Mouse (Mus musculus) hindbrain, embryonic 15.5 days (tissue): ENCODE measurements around the gene Armc8. TPM values are rescaled to one million over a fixed set of nuclear protein-coding genes. Genes with fewer than 3 reads are reported as not detected.
A peak's percentile ranks its signal among the peaks of the same experiment; 100 is the strongest.
"Not testable (repeated sequence)": the region's sequence is repeated elsewhere in the genome, so short reads cannot be mapped to it uniquely, and the experiment has no call there.

ENCODE experiments used
- ATAC-seq: fragments of 200-750 bp; cut with Nextera tagmentation; 2 replicates; pipeline ENCODE4 v1.8.0; 2017; ENCODE audit warnings: low read depth, moderate number of reproducible peaks, moderate TSS enrichment; ENCODE audit not compliant: low FRiP score
- H3K27ac ChIP-seq: fragments of 300-500 bp; sonication (generic); replicated peaks from 2 replicates; pipeline ENCODE4 v1.5.1; 2015; ENCODE audit warnings: mild to moderate bottlenecking, inconsistent platforms
- H3K27me3 ChIP-seq: fragments of 300-500 bp; sonication (generic); 2 replicates; pipeline ENCODE4 v1.6.1; 2015; ENCODE audit warnings: control low read depth, inconsistent platforms
- H3K36me3 ChIP-seq: fragments of 300-500 bp; sonication (generic); 2 replicates; pipeline ENCODE4 v1.6.1; 2015; ENCODE audit warnings: control low read depth, inconsistent platforms
- H3K4me1 ChIP-seq: fragments of 300-500 bp; sonication (generic); replicated peaks from 2 replicates; pipeline ENCODE4 v1.6.1; 2015; ENCODE audit warnings: control low read depth, inconsistent platforms
- H3K4me2 ChIP-seq: fragments of 300-500 bp; sonication (generic); 2 replicates; pipeline ENCODE4 v1.6.1; 2015; ENCODE audit warnings: moderate library complexity, mild to moderate bottlenecking, inconsistent platforms
- H3K4me3 ChIP-seq: fragments of 300-500 bp; sonication (generic); 2 replicates; pipeline ENCODE4 v1.5.1; 2015; ENCODE audit warnings: mild to moderate bottlenecking, inconsistent platforms
- H3K9ac ChIP-seq: fragments of 300-500 bp; sonication (generic); 2 replicates; pipeline ENCODE4 v1.6.1; 2015; ENCODE audit warnings: inconsistent platforms
- H3K9me3 ChIP-seq: fragments of 300-500 bp; sonication (generic); 2 replicates; pipeline ENCODE4 v1.6.1; 2016; ENCODE audit warnings: control low read depth, inconsistent platforms
- WGBS: fragments of 180-500 bp; shearing (Covaris S2); methylation state at CpG from one replicate; pipeline ENCODE4 v1.1.7; 2015; 5-methylcytosine and 5-hydroxymethylcytosine counted together
- polyA plus RNA-seq: library from polyadenylated mRNA; unstranded; fragments of >200 nt; fragmentation: Nextera tagmentation; extraction: Ambion mirVana; gene quantifications from 2 replicates; pipeline ENCODE4 v1.2.1, GENCODE M21; 2015

Gene Armc8
- polyA plus RNA-seq: 68.3 and 72.7 TPM in 2 replicates

GRCm38 (mm10) chr9:99568347-99569070 lies at the start of gene Armc8:
Armc8 (minus strand) TSS chr9:99568899.
- Histone ChIP-seq H3K9me3 (no peaks in the 10 kb centered on the region), H3K36me3 (no peaks in the 10 kb centered on the region), H3K4me1 (peaks cover 32% of the 10 kb centered on the region), H3K9ac (peak within 1 kb of the TSS; percentile 84), H3K27me3 (peaks cover 5% of the 10 kb centered on the region; the same call in 1 of the 2 replicates), H3K4me2 (peak within 1 kb of the TSS; percentile 85), H3K27ac (peak within 1 kb of the TSS; percentile 98), H3K4me3 (peak within 1 kb of the TSS; percentile 71)
- peak; percentile 95 for ATAC-seq
- WGBS: 0% methylated on average over 69 of the region's 70 CpGs

- 71% methylated on average over 2 of the region's 2 CpGs for WGBS
- Histone ChIP-seq H3K4me3 (no peak within 1 kb of the TSS), H3K36me3 (no peaks in the 10 kb centered on the region), H3K4me1 (no peaks in the 10 kb centered on the region), H3K4me2 (no peak within 1 kb of the TSS), H3K9ac (no peak within 1 kb of the TSS), H3K27ac (no peak within 1 kb of the TSS), H3K9me3 (no peaks in the 10 kb centered on the region), H3K27me3 (no peaks in the 10 kb centered on the region)
- ATAC-seq: no peak
Measured at GRCm38 (mm10) chr9:99612202-99612601, 43.5 kb upstream of the Armc8 start, which contains the start of gene A4gnt. A4gnt (plus strand) TSS chr9:99612502.

- no peak overlapping the region for H3K9ac ChIP-seq
- ATAC-seq: no peak
- H3K27ac ChIP-seq: no peak overlapping the region
- H3K9me3 ChIP-seq: no peaks in the 10 kb centered on the region
- 90% methylated on average over 2 of the region's 2 CpGs for WGBS
- no peaks in the 10 kb centered on the region for H3K36me3 ChIP-seq
- H3K27me3 ChIP-seq: no peaks in the 10 kb centered on the region
- H3K4me3 ChIP-seq: no peak overlapping the region
- no peak overlapping the region for H3K4me2 ChIP-seq
- no peaks in the 10 kb centered on the region for H3K4me1 ChIP-seq
Measured at GRCm38 (mm10) chr9:99603566-99603965, 34.9 kb upstream of the Armc8 start.

GRCm38 (mm10) chr9:99599127-99599526 lies 30.4 kb upstream of the Armc8 start:
- WGBS: 96% methylated on average over 6 of the region's 6 CpGs
- H3K4me2 ChIP-seq, H3K27ac ChIP-seq, H3K9ac ChIP-seq, ATAC-seq, H3K4me3 ChIP-seq, H3K4me1 ChIP-seq, H3K9me3 ChIP-seq, H3K27me3 ChIP-seq, H3K36me3 ChIP-seq: not testable (repeated sequence)

GRCm38 (mm10) chr9:99591144-99591543 lies 22.4 kb upstream of the Armc8 start:
- Histone ChIP-seq H3K27ac (no peak overlapping the region), H3K4me2 (no peak overlapping the region), H3K27me3 (no peaks in the 10 kb centered on the region), H3K4me3 (no peak overlapping the region), H3K9ac (no peak overlapping the region), H3K9me3 (no peaks in the 10 kb centered on the region), H3K36me3 (no peaks in the 10 kb centered on the region), H3K4me1 (no peaks in the 10 kb centered on the region)
- 84% methylated on average over 8 of the region's 8 CpGs for WGBS
- no peak for ATAC-seq

- H3K4me2 ChIP-seq: no peak overlapping the region
- no peaks in the 10 kb centered on the region for H3K9me3 ChIP-seq
- no peaks in the 10 kb centered on the region for H3K4me1 ChIP-seq
- ATAC-seq: no peak
- no peaks in the 10 kb centered on the region for H3K27me3 ChIP-seq
- no peak overlapping the region for H3K4me3 ChIP-seq
- H3K9ac ChIP-seq: no peak overlapping the region
- WGBS: 31% methylated on average over 8 of the region's 8 CpGs
- H3K36me3 ChIP-seq: peaks cover 19% of the 10 kb centered on the region
- H3K27ac ChIP-seq: no peak overlapping the region
Measured at GRCm38 (mm10) chr9:99587505-99588202, 19.0 kb upstream of the Armc8 start.

GRCm38 (mm10) chr9:99580655-99581054 lies 12.0 kb upstream of the Armc8 start:
- Histone ChIP-seq H3K9ac (no peak overlapping the region), H3K4me2 (no peak overlapping the region), H3K27ac (no peak overlapping the region), H3K27me3 (no peaks in the 10 kb centered on the region), H3K36me3 (peaks cover 33% of the 10 kb centered on the region), H3K4me1 (peaks cover 14% of the 10 kb centered on the region), H3K9me3 (no peaks in the 10 kb centered on the region), H3K4me3 (no peak overlapping the region)
- WGBS: 43% methylated on average over 2 of the region's 2 CpGs
- no peak for ATAC-seq

- ATAC-seq: peak; percentile 95
- peaks cover 14% of the 10 kb centered on the region for H3K4me1 ChIP-seq
- peak within 1 kb of the TSS; percentile 82 for H3K4me3 ChIP-seq
- H3K27me3 ChIP-seq: peaks cover 5% of the 10 kb centered on the region; the same call in 1 of the 2 replicates
- under 1% methylated on average over 57 of the region's 57 CpGs for WGBS
- peak within 1 kb of the TSS; percentile 77 for H3K4me2 ChIP-seq
- H3K27ac ChIP-seq: peak within 1 kb of the TSS; percentile 84
- peak within 1 kb of the TSS; percentile 92 for H3K9ac ChIP-seq
- H3K9me3 ChIP-seq: no peaks in the 10 kb centered on the region
- no peaks in the 10 kb centered on the region for H3K36me3 ChIP-seq
Measured at GRCm38 (mm10) chr9:99575677-99576480, 7.2 kb upstream of the Armc8 start, which contains the start of gene Dbr1. Dbr1 (plus strand) TSS chr9:99575799.

GRCm38 (mm10) chr9:99569071-99569397 lies 335 bp upstream of the Armc8 start:
- 2% methylated on average over 9 of the region's 9 CpGs for WGBS
- Histone ChIP-seq H3K9me3 (no peaks in the 10 kb centered on the region), H3K4me1 (peaks cover 32% of the 10 kb centered on the region), H3K4me2 (peak overlapping the region; percentile 85), H3K27ac (peak overlapping the region; percentile 98), H3K4me3 (peak overlapping the region; percentile 71), H3K27me3 (peaks cover 5% of the 10 kb centered on the region; the same call in 1 of the 2 replicates), H3K9ac (peak overlapping the region; percentile 84), H3K36me3 (no peaks in the 10 kb centered on the region)
- no peak for ATAC-seq

- H3K36me3 ChIP-seq: no peaks in the 10 kb centered on the region
- peaks cover 32% of the 10 kb centered on the region for H3K4me1 ChIP-seq
- under 1% methylated on average over 15 of the region's 15 CpGs for WGBS
- peaks cover 5% of the 10 kb centered on the region; the same call in 1 of the 2 replicates for H3K27me3 ChIP-seq
- H3K9ac ChIP-seq: peak overlapping the region; percentile 84
- peak overlapping the region; percentile 85 for H3K4me2 ChIP-seq
- H3K4me3 ChIP-seq: peak overlapping the region; percentile 71
- no peaks in the 10 kb centered on the region for H3K9me3 ChIP-seq
- ATAC-seq: no peak; the same call in 1 of the 2 replicates
- H3K27ac ChIP-seq: peak overlapping the region; percentile 98
Measured at GRCm38 (mm10) chr9:99568023-99568346, 714 bp downstream of the Armc8 start.

GRCm38 (mm10) chr9:99563714-99564113 lies 5.0 kb downstream of the Armc8 start:
- Histone ChIP-seq H3K4me2 (no peak overlapping the region), H3K4me3 (no peak overlapping the region), H3K27me3 (no peaks in the 10 kb centered on the region), H3K9ac (no peak overlapping the region), H3K9me3 (no peaks in the 10 kb centered on the region), H3K36me3 (no peaks in the 10 kb centered on the region), H3K4me1 (peaks cover 25% of the 10 kb centered on the region), H3K27ac (no peak overlapping the region)
- WGBS: 33% methylated on average over 11 of the region's 11 CpGs
- no peak for ATAC-seq

- Histone ChIP-seq H3K27me3 (no peaks in the 10 kb centered on the region), H3K27ac (no peak overlapping the region), H3K9me3 (no peaks in the 10 kb centered on the region), H3K4me2 (no peak overlapping the region), H3K36me3 (no peaks in the 10 kb centered on the region), H3K9ac (no peak overlapping the region), H3K4me3 (no peak overlapping the region), H3K4me1 (peaks cover 4% of the 10 kb centered on the region)
- 93% methylated on average over 3 of the region's 3 CpGs for WGBS
- no peak for ATAC-seq
Measured at GRCm38 (mm10) chr9:99560389-99560788, 8.3 kb downstream of the Armc8 start.
